ENCODE assay signal across 8 mouse cellular contexts in genomic region chr7:12803727-12804071, GRCm38 (mm10). TPM values are rescaled to one million over a fixed set of nuclear protein-coding genes. Genes with fewer than 3 reads are reported as not detected.
DNase-seq lines count a peak whose midpoint lies in the region; ATAC-seq and TF ChIP-seq lines count a peak whose summit lies in the region.

No protein-coding gene starts in this region.

- peak overlapping the region; percentile 77 for H3K27ac ChIP-seq in heart, embryonic 13.5 days (replicated peaks)
- H3K27ac ChIP-seq in bone marrow, adult 2 months (ENCODE audit: control insufficient read depth, insufficient read depth, low read depth, low read length, poor library complexity): no peak overlapping the region
- peak overlapping the region; percentile 91 for H3K27ac ChIP-seq in hindbrain, embryonic 13.5 days
- H3K27ac ChIP-seq in midbrain, embryonic 10.5 days (replicated peaks): peak overlapping the region; percentile 88

- peaks cover 5% of the 10 kb centered on the region for H3K9me3 ChIP-seq in heart, embryonic 13.5 days
- H3K9me3 ChIP-seq in hindbrain, embryonic 13.5 days: peaks cover 15% of the 10 kb centered on the region
- H3K9me3 ChIP-seq in midbrain, embryonic 10.5 days (replicated peaks): peaks cover 15% of the 10 kb centered on the region

- DNase-seq in heart, postnatal 25 days (ENCODE audit: low spot score): no peak
- DNase-seq in midbrain, embryonic 10.5 days (ENCODE audit: low spot score): no peak
- DNase-seq in urinary bladder, postnatal 10 days (ENCODE audit: low spot score): no peak
- no peak for DNase-seq in cerebellum, adult 9-10 months
- DNase-seq in thymus, postnatal 25 days: no peak

- intact Hi-C loops in heart, postnatal 25 days (cut with DNase I): loop anchor here (2.0 to 10.0 kb wide), 2 partner anchors 15 to 171 kb away; partner anchors contain the start of genes Zfp329 and Zfp446

- peaks cover 20% of the 10 kb centered on the region; the same call in 1 of the 2 replicates for H3K4me1 ChIP-seq in heart, embryonic 13.5 days
- H3K4me1 ChIP-seq in bone marrow, adult 2 months (ENCODE audit: control insufficient read depth, insufficient read depth, low read length): peaks cover 2% of the 10 kb centered on the region; the same call in 1 of the 2 replicates
- H3K4me1 ChIP-seq in hindbrain, embryonic 13.5 days (replicated peaks): peaks cover 7% of the 10 kb centered on the region; the same call in 1 of the 2 replicates
- peaks cover 15% of the 10 kb centered on the region for H3K4me1 ChIP-seq in midbrain, embryonic 10.5 days

- H3K36me3 ChIP-seq in heart, embryonic 13.5 days: peaks cover 27% of the 10 kb centered on the region
- H3K36me3 ChIP-seq in hindbrain, embryonic 13.5 days: peaks cover 29% of the 10 kb centered on the region
- H3K36me3 ChIP-seq in midbrain, embryonic 10.5 days: peaks cover 30% of the 10 kb centered on the region

- TF ChIP-seq POLR2A in bone marrow, adult 2 months (IDR thresholded peaks at IDR 0.05; ENCODE audit: borderline replicate concordance, control insufficient read depth, low read depth, low read length): no peak

- peak overlapping the region; percentile 95 for H3K4me2 ChIP-seq in heart, embryonic 13.5 days
- H3K4me2 ChIP-seq in hindbrain, embryonic 13.5 days: peak overlapping the region; percentile 75

- no peaks in the 10 kb centered on the region for H3K27me3 ChIP-seq in heart, embryonic 13.5 days (replicated peaks)
- H3K27me3 ChIP-seq in hindbrain, embryonic 13.5 days: no peaks in the 10 kb centered on the region
- H3K27me3 ChIP-seq in midbrain, embryonic 10.5 days (ENCODE audit: low read depth, poor library complexity, severe bottlenecking): no peaks in the 10 kb centered on the region

- TF ChIP-seq CTCF in bone marrow, adult 2 months (IDR thresholded peaks at IDR 0.05; ENCODE audit: control insufficient read depth, insufficient read depth, low read length): no peak

- peak overlapping the region; percentile 65 for H3K4me3 ChIP-seq in heart, embryonic 13.5 days
- H3K4me3 ChIP-seq in bone marrow, adult 2 months (replicated peaks; ENCODE audit: control insufficient read depth, low read depth, low read length): peak overlapping the region; percentile 52
- H3K4me3 ChIP-seq in hindbrain, embryonic 13.5 days: peak overlapping the region; percentile 50
- H3K4me3 ChIP-seq in midbrain, embryonic 10.5 days: peak overlapping the region; percentile 56

- under 1% methylated on average over 16 of the region's 16 CpGs for WGBS in heart, embryonic 13.5 days
- 1% methylated on average over 16 of the region's 16 CpGs for WGBS in bone marrow, adult 2 months
- WGBS in hindbrain, embryonic 13.5 days: 1% methylated on average over 16 of the region's 16 CpGs
- under 1% methylated on average over 16 of the region's 16 CpGs for WGBS in midbrain, embryonic 10.5 days

- no peak for ATAC-seq in heart, embryonic 13.5 days (ENCODE audit: extremely low read depth, insufficient number of reproducible peaks, low FRiP score, low TSS enrichment)
- peak; percentile 91; the same call in 1 of the 2 replicates for ATAC-seq in hindbrain, embryonic 13.5 days (ENCODE audit: low FRiP score)

- H3K9ac ChIP-seq in heart, embryonic 13.5 days: peak overlapping the region; percentile 85
- peak overlapping the region; percentile 80 for H3K9ac ChIP-seq in hindbrain, embryonic 13.5 days

RNA-seq across cellular contexts. Expression of gene Zscan18, which starts 0.3 kb away (rescaled TPM):
- 6.5 and 8.2 TPM in 2 replicates for polyA plus RNA-seq in heart, embryonic 13.5 days (2015; fragmentation: Nextera tagmentation; extraction: Ambion mirVana)
- total RNA-seq in heart, postnatal 25 days (2021): under 1 TPM; 0.48 to 0.91 TPM
- polyA plus RNA-seq in bone marrow, adult 2 months (2011; ENCODE audit: insufficient read depth, insufficient read length, low replicate concordance, missing spikeins): 0.27 and 1.2 TPM in 2 replicates
- polyA plus RNA-seq in hindbrain, embryonic 13.5 days (2015; fragmentation: Nextera tagmentation; extraction: Ambion mirVana): 20.1 and 22.9 TPM in 2 replicates
- polyA plus RNA-seq in midbrain, embryonic 10.5 days (2016; fragmentation: Nextera tagmentation; extraction: Ambion mirVana): 10.4 and 13.7 TPM in 2 replicates

RNA-seq across cellular contexts. Expression of gene Zfp329, which starts 15.0 kb away (rescaled TPM):
- 10.2 and 11.6 TPM in 2 replicates for polyA plus RNA-seq in heart, embryonic 13.5 days (2015; fragmentation: Nextera tagmentation; extraction: Ambion mirVana)
- 1 to 10 TPM; 6.6 to 7.1 TPM for total RNA-seq in heart, postnatal 25 days (2021)
- polyA plus RNA-seq in bone marrow, adult 2 months (2011; ENCODE audit: insufficient read depth, insufficient read length, low replicate concordance, missing spikeins): 3.4 and 11.5 TPM in 2 replicates
- 30.6 and 31.3 TPM in 2 replicates for polyA plus RNA-seq in hindbrain, embryonic 13.5 days (2015; fragmentation: Nextera tagmentation; extraction: Ambion mirVana)
- 17.3 and 20.4 TPM in 2 replicates for polyA plus RNA-seq in midbrain, embryonic 10.5 days (2016; fragmentation: Nextera tagmentation; extraction: Ambion mirVana)

RNA-seq across cellular contexts. Expression of gene Zfp110, which starts 30.9 kb away (rescaled TPM):
- polyA plus RNA-seq in heart, embryonic 13.5 days (2015; fragmentation: Nextera tagmentation; extraction: Ambion mirVana): 19.0 and 21.0 TPM in 2 replicates
- total RNA-seq in heart, postnatal 25 days (2021): 10 to 100 TPM; 14.1 to 16.3 TPM
- 14.6 and 24.9 TPM in 2 replicates for polyA plus RNA-seq in bone marrow, adult 2 months (2011; ENCODE audit: insufficient read depth, insufficient read length, low replicate concordance, missing spikeins)
- 28.9 and 33.3 TPM in 2 replicates for polyA plus RNA-seq in hindbrain, embryonic 13.5 days (2015; fragmentation: Nextera tagmentation; extraction: Ambion mirVana)
- 28.3 and 34.0 TPM in 2 replicates for polyA plus RNA-seq in midbrain, embryonic 10.5 days (2016; fragmentation: Nextera tagmentation; extraction: Ambion mirVana)
